Mouse (Mus musculus): ENCODE measurements around the gene Fam118a. TPM values are rescaled to one million over a fixed set of nuclear protein-coding genes. Genes with fewer than 3 reads are reported as not detected.
"Not testable (repeated sequence)": the region's sequence is repeated elsewhere in the genome, so short reads cannot be mapped to it uniquely, and the experiment has no call there.

The Fam118a gene
- 1 to 10 TPM; 7.3 to 8.2 TPM for total RNA-seq (2021)
- long read RNA-seq, experiment 1, transcript Fam118a-201 (9 exons, 2,518 nt): major isoform, 14 of 15 reads
- long read RNA-seq, experiment 1, partial matches to known transcripts: 0 of 15 reads
- long read RNA-seq, experiment 1, other reads (novel, unspliced or antisense): 1 of 15 reads
- long read RNA-seq, experiment 2, partial matches to known transcripts: 0 of 7 reads
- long read RNA-seq, experiment 2, other reads (novel, unspliced or antisense): 4 of 7 reads

DNA sequence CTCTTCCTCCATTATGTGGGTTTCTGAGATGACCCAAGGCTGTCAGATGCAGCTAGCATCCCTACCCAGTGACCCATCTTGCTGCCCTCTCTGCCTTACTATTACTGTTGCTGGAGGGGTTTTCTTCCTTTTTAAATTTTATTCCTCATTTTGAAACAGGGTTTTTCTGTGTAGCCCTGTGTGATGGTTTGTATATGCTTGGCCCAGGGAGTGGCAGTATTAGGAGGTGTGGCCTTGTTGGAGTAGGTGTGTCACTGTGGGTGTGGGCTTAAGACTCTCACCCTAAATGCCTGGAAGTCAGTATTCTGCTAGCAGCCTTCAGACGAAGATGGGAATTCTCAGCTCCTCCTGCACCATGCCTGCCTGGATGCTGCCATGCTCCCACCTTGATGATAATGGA is at the start of gene Fam118a:
Gene Fam118a, plus strand, starts transcription at position 301 of the 400 bp plus-strand sequence.
- DNase-seq: not testable (repeated sequence)

DNA sequence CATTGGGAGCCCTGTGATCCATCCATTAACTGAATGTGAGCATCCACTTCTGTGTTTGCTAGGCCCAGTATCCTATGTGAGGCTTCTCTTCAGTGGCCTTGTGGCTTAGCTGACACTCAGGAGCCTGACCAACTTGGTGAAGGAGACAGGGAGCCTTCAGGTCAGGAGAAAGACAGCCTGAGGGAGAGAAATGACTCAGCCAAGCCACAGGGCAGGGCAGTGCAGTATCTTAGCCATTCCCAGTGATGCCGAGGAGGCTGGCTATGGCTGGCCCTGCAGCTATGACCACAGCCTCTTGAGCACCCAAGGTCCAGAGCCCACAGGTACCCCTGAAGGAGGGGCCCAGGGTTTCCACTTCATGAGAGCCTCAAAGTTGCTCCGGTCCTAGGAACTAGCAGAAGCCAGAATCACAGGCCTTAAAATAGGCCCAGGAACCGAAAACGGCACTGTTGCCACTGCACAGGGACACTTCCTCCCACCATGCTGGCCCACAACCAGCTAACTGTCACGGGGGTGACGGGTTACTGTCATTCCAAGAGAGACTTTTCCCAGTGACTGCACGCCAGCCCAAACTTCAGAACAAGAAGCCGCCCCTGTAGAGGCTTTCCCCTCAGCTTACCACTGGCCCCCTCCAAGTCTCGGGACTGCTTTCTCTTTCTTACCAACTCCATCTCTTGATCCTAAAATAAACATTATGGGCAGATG is 47.0 kb upstream of the Fam118a start:
- peak; percentile 53 to 70 for DNase-seq

- no peak for DNase-seq
Measured at GRCm38 (mm10) chr15:84982888-84983287, 45.9 kb upstream of the Fam118a start.

DNA sequence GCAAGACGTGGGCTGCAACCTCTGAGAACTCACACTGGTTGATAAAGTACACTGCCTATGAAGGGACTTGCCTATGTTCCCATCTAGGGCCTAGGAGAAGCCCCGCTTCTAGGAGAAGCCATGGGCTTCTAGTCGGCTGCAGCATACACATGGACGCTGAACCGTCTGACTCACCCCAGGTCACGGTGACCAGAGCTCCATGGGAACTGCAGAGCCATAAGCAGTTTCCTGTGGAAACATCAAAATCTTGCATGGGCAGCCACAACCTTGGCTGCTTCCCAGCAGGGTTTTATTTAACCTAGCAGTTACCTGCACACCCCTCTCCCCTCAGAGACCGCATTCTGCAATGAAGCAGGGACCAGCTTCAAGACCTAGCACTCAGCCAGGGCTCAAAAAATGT is 45.0 kb upstream of the Fam118a start:
- no peak for DNase-seq

GRCm38 (mm10) chr15:84985516-84986160 is 43.1 kb upstream of the Fam118a start:
- peak in 1 of 2 experiments; percentile 28 for DNase-seq

- no peak for DNase-seq
Measured at GRCm38 (mm10) chr15:84986171-84987019, 42.4 kb upstream of the Fam118a start.

GRCm38 (mm10) chr15:84987020-84987815 is 41.5 kb upstream of the Fam118a start:
- peak; percentile 33 to 64 for DNase-seq

GRCm38 (mm10) chr15:84987874-84988825 is 40.6 kb upstream of the Fam118a start, which contains the start of gene 5031439G07Rik:
5031439G07Rik (minus strand) TSS chr15:84988551.
- peak; percentile 93 to 97 for DNase-seq

DNA sequence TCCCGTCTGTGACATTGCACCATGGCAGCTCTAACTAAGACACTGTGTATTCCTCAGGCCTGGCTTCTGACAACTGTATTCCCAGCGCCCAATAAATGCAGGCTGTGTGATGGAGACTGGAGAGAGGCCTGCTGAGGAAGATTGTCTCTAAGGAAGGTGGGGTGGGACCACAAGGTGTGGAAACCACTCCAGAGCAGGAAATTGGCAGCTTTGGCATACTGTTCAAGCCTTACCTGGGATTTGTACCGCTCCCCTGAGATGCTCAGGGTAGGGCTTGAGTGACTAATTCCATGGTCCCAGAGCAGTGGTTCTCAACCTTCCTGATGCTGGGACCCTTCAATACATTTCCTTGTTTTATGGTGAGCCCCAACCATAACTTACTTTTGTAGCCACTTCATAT is 39.6 kb upstream of the Fam118a start:
- no peak for DNase-seq

DNA sequence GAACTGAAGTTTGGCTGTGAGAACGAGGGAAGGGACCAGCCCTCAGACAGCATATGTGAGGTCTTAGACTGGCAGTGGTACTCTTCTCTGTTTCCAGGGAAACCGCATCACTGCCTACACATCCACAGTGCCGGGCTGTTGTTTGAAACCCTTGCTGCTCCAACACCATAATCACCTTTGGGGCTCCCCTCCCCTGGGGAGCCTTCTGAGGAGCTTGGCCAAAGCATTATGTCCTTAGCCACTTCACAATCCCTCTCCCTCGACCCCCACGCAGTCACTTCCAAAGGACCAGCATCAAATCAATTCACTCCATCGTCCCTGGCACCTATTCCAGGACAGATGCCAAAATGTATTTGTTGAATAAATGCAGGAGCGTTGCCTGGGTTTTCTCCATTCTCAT is 39.0 kb upstream of the Fam118a start:
- no peak for DNase-seq

DNA sequence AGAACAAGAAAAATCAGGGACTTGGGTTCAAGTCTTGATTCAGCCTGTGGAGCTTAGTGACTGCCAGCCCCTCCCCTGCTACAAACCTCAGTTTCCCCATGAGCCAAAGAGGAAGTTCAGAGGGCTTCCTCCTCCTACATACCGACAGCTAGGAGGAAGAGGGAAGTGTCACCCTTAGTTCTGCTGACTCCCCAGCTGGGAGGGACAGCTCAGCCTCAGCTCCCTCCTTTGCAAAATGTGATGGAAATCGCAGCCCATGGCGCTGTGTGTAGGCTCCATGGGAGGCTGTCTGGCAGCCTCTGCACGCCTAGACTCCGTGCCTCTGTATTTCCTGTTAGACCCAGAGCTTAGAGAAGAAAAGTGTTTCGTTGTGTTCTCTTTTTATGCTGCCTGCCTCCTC is 34.2 kb upstream of the Fam118a start:
- DNase-seq: peak in 1 of 2 experiments; percentile 60

DNA sequence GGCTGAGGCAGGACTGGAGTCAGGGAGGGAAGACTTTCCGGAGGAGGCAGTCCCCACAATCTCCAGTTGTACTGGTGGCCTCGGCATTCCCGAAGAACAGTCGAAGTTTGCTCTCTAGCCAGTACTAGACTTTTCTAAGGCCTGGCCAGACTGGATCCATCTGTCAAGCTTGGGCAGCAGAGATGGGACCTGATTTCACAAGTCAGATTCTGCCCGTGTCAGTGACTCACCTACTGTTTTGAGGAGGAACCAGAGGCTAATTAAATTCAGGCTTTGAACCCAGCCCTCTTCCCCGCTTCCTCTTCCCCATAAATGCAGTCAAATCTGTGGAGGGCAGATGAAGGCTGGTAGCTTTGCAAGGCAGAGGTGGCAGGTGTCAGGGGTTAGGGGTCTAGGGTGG is 33.7 kb upstream of the Fam118a start:
- peak in 1 of 2 experiments; percentile 18 for DNase-seq

GRCm38 (mm10) chr15:84995967-84996366 is 32.8 kb upstream of the Fam118a start:
- DNase-seq: peak; percentile 72 to 81

DNA sequence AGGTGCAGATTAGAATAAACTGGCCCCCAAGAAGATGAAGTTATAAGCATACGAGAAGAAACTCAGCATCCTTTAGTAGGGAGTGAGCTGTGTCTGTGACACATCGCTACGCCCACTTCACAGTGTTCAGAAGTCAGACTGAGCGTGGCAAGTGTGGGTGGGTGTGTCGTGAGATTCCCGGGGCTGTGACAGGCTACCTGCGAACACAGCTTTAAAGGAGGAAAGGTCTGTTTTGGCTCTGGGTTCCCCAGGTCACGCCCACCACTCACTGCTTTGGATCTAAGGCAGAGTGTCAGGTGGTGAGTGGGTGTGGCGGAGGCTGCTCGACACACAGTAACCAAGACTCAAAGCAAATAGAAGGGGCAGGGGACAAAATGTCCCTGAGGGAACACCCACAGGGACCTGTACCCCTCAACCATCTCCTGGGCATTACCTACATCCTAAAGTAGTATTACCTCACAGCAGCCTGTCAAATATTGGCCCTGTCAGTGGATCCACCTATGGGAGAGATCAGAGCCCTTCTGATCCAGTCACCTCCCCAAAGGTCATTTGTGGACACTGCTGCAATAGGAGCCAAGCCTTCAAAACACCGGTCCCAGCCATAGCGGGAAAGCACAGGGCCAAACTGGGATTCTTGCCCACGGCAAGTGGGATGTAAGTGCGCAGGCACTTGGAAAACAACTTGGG is 30.8 kb upstream of the Fam118a start:
- no peak for DNase-seq

- DNase-seq: no peak
Measured at GRCm38 (mm10) chr15:84999911-85000310, 28.8 kb upstream of the Fam118a start.

- DNase-seq: peak; percentile 78 to 89
Measured at GRCm38 (mm10) chr15:85000984-85001982, 27.5 kb upstream of the Fam118a start.

DNA sequence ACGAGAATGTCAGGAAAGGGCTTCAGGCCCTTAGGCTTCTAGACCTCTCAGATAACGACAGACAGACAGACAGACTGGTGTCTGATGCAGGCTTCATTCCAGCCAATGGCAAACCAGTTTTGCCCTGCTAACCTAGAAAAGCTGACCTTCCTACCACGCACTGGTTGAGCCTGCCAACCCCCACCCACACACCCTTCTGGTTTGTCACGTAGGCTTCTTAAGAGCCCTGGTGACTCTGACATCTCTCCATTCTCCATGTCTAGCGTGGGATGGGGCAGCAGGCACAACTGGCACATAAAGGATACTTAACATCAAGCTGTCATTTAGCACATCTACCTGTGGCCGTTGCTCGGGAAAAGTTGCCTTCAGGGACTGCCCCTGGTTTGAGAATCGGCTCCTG is 19.1 kb upstream of the Fam118a start:
- no peak for DNase-seq
